Mouse (Mus musculus) ovary, postnatal 14 days (tissue): ENCODE data around the gene Prnp.

ENCODE experiments used
- DNase-seq: peaks from one replicate; pipeline ENCODE4 v3.0.0; 2022; ENCODE audit warnings: low spot score

Prnp gene

GRCm38 (mm10) chr2:131948916-131949639, 39.4 kb downstream of the Prnp start:
- DNase-seq, result no peak

DNA sequence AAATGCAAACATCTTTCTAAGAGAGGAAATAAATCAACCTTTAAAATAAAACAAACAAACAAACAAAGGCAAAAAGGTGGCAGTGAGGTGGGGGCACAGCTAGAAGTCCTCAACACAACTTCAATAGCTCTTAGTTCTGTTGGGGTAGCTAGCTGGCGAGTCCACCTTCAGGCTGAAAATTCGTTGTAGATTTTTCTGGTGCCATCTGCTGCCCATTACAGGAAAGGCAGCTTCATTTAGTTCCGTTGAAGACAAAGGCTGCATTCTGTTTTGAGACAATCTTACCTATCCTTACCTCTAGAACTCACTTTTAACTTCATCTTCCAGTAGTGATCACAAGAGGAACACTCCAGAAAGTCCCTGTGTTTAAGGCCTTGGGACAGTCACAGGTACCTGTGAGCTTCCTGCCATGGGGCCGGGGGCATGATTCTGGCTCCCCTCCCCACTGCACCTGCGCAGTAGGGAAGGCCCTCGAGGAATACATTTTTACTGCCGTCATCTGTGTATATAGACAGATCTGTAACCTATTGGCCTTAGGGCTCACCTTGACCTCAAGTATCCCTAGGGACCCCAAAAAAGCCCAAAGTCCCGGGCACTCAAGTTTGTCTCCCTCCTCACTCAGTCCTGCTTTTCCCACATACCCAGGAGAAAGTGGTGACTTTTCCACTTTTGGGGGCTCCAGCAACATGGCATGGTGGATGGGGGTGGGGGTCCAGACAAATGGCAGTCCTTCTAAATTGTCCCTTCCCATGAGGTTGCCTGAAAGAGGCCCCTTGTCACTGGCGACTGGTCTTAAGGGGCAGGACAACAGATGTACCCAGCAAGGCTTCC, 40.3 kb downstream of the Prnp start:
- no peak for DNase-seq

DNA sequence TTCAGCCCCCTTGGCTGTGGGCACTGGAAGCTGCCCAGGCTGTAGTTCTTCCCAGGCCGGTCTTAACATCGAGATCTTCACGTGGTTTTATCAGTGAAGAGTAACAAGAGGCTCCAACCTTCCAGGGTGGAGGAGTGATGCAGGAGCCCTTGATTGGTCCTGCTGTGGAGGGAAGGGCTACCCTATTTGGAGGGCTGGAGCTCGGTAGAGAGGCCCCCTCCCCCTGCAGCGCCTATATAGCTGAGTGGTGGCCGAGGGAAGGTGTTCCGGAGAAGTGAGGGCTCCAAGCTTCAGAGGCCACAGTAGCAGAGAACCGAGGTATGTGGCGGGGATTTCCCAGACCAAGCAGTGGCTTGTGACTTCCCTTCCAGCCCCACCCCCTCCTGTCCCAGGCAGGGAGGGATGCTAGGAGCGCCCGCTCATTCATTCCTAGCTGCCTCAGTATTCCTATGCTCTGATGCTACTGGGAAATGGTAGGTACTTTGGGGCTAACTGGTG, 40.9 kb downstream of the Prnp start, which contains the start of gene Prnd:
Gene Prnd (plus strand): TSS at position 264 of the 498 bp plus-strand sequence.
- no peak for DNase-seq

DNA sequence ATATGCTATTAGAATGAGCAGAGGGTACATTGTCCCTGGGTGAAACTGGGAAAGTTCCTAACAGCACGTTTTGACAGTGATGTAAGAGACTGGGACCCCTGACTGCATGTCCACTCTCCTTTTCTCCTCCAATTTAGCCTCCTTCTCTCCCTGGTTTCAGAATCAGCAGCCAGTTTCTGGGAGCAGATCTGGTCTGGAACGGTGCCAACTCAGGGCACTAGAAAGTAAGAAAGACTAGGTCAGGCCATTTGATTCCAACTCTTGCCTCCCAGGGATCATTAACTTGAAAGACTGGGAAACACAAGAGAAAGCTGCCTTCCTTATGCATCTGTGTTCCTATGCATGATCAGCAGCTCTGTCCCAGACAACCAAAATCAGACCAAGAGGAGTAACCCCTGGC, 42.7 kb downstream of the Prnp start:
- no peak for DNase-seq

DNA sequence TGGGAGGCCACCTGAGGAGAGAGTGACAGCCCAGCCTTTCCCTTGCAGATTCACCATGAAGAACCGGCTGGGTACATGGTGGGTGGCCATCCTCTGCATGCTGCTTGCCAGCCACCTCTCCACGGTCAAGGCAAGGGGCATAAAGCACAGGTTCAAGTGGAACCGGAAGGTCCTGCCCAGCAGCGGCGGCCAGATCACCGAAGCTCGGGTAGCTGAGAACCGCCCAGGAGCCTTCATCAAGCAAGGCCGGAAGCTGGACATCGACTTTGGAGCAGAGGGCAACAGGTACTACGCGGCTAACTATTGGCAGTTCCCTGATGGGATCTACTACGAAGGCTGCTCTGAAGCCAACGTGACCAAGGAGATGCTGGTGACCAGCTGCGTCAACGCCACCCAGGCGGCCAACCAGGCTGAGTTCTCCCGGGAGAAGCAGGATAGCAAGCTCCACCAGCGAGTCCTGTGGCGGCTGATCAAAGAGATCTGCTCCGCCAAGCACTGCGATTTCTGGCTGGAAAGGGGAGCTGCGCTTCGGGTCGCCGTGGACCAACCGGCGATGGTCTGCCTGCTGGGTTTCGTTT, 43.3 kb downstream of the Prnp start:
- DNase-seq, result no peak

DNA sequence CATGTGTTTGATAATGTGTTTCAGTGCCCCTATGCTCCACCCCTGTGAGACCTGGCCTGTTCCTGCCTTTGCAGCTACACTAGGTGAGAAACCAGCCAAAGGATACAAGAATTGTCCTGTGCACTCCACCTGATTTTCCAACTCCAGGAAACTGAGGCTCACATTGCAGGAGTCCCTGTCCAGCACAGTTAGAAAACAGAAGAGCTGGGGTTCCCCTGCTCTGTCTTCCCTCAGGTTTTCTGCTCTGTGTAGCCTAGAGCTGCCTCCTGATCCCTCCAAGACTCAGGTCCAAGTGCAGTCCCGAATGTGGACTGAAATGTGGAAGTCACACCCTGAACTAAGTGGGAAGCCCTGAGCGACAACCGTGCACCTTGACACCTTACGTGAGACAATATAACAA, 44.0 kb downstream of the Prnp start:
- no peak for DNase-seq

GRCm38 (mm10) chr2:131954835-131955234, 45.1 kb downstream of the Prnp start:
- no peak for DNase-seq

DNA sequence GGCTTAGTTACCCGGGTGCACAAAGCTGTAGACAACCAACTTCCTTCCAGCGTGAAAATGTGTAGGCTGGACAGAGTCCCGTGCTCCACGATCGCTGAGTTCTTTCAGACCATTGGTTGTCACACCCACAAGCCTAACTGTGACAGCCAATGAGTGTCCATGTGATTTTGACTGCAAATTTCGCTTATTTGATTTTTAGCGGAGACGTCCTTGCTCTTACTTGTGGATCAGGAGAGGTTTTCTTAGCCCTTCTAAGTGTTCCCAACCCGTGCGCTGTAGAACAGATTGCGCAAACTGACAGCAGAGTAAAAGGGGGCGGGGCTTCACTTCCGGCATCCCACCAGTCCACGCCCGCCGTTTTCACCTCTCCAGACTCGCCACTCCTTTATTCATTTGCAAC, 45.5 kb downstream of the Prnp start:
- no peak for DNase-seq

DNA sequence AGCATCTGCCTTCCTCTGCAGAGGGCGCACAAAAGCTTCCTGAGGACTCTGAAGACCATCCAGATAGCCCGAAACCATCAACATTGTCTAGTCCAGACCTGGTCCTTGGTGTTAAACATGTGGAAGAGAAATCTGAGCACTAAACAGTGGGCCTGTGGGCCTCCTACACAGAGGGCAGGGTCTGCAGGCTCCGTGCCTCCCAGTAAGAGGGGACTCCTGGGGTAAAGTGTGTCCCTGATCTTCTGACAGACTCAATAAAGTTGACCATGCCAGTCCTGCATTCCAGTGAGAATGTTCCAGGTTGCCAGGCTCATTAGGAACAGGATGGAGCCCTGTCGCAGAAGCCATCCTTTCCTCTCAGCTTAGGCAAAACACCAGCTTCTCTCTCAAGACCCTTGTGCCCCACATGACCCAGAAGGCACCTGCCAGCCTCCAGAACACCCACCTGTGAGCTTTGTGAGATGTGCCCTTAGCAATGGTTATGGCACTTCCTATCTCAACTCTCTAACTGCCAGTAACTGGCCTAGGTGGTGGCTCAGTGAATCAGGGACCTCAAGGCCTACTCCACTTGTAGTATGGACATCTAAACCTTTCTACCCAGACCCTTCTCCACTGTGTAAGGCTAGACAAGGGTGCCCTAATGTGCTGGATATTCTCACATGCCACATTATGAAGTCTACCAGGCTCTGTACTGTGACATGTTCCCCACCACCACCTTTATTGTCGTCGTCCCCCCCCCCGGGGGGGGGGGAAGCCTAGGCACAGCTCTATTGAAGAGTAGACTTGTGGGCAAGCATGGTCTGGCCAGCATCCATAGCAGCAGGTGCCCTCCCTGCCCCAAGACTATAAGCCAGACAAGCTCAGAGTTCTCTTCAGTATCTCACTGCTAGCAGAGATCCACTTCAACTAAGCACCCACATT, 46.9 kb downstream of the Prnp start:
- no peak for DNase-seq

DNA sequence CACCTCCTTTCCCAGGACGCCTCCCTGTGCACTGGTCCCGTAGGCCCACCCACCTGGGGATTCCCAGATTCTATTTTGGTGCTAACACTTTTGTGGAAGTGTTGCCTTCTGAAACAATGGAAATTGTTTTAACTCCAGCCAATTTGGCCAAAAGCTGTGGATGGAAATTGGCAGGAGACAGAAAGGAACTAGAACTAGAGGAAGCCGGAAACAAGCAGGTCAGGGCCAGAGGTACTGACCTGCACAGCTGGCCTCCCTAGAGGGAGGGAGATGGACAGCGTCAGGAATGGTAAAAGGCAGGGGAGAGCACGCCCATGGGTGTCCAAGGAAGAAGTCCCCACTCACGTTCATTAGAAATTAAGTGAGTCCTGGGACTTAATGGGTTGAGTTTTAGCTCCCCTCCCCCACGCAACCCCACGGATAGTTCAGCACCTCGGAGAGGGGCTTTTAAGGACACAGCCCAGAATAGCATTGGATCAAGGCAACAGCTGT, 48.0 kb downstream of the Prnp start:
- no peak for DNase-seq

- no peak for DNase-seq
Observed at GRCm38 (mm10) chr2:131961671-131962070, 51.9 kb downstream of the Prnp start.

- DNase-seq, result no peak
Observed at GRCm38 (mm10) chr2:131970597-131970996, 60.9 kb downstream of the Prnp start.

DNA sequence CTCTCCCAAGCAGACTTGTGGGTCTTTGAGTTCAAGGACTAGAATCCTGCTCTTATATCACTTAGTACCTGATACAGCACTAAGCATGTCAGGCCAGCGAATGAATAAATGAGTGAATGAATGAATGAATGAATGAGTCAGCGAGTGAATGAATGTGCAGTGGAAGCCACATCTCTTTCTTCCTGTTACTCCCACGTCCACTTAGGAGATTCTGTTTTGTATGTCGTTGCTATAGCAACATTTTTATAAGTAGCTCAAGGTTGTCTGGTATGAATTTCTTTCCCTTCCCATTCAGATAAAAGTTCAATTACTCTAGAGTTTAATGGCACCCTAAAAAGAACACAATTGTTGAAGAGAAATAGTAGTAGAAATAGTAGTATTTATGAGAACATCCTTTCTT, 61.4 kb downstream of the Prnp start:
- DNase-seq, result no peak

DNA sequence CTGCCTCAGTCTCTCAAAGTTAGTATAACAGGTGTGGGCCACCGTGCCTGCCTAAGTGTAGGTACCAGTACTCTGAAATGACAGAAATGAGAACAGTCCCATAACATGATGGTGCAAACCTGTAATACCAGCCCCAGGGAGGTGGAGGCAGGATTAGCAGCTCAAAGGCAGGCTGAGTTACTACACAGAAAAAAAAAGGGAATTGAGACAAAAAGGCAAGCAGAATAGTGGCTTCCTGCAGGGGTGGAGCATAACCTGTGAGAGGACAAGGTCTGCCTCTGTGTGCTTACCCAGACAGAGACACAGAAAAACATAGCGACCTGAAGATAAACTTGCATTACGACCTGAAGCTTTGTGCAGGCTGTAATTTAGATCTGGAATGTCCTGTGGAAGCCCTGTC, 66.9 kb downstream of the Prnp start:
- DNase-seq, result no peak

DNA sequence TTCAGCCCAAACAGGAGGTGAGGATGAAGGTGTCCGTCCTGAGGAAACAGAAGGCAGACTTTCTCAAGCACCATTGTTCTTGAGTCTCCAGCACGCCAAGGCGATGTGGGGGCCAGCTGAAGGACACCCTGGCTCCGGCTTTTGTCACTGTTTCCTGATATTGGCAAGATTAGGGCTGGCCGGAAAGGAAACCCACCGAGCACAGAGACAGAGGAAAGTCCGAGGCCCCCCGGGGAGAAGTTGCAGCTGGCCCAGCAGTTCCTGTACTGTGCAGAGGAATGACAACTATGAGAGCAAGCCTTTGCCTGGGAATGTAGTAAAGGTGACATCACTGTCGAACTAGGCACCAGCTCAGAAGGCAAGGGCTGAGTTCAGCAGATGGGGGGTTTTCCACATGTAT, 71.1 kb downstream of the Prnp start:
- no peak for DNase-seq

DNA sequence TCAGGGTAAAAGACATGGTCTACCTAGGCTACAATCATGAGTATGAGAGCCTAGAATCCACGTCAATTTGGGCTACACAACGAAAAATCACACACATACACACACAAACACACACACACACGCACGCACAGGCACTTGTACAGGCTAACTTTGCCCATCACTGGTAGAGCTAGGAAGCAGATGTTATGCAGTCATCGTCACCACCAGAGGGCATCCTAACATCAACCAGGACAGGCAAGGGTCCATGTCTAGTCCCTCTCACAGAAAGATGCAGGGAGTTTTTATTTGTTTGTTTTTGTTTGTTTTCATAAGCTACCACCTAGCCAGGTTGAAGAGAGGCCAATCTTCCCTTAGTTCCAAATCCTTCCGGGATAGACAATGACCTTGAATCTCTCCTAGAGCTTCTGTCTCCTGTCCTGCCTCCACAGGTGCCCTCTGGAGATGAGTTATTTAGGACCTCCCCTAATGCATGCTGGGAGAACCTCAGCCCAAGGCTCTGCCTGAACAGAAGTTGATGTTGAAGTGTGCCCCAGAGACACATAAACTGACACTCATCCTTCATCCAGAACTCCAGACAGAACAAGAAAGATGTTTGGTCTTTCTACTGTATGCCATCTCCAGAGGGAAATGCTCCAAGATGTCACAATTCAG, 72.9 kb downstream of the Prnp start:
- no peak for DNase-seq

DNA sequence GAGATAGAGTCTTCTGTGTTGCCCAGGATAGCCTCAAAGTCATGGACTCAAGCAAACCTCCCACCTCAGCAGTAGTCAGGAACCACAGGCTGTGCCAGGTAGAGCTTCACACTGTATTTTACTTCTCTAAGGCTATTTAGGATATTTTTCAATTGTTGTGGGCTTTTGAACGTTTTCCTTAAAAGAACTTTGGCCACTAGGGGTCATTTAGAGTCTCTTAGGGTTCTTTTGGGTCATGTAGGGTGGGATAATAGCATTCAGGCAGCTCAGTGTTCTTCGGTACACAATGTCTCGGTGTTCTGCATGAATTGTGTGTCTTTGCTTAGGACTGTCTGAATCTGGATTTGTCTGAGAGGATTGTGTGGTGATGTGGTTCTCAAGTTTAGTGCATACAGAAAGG, 78.2 kb downstream of the Prnp start:
- no peak for DNase-seq
